Mouse (Mus musculus) gastrocnemius, postnatal 25 days (tissue): ENCODE results near the gene BC053393. TPM values are rescaled to one million over a fixed set of nuclear protein-coding genes. Genes with fewer than 3 reads are reported as not detected.

ENCODE experiments used
- total RNA-seq, 2 experiments: library from RNA; stranded (reverse); gene quantifications; 1 replicate in 1 of 2; 2 replicates in 1 of 2; pipeline ENCODE4 v1.2.3; 2021

BC053393 gene
- total RNA-seq, 2 experiments from 2014 or later, result not detected

Other genes starting within 250 kb of the BC053393 start
- under 1 TPM in 1 of 2 experiments, not detected in 1; 0.08 TPM for gene Itk, start 182.0 kb upstream of the BC053393 start, total RNA-seq
- gene Fam71b, start 175.0 kb upstream of the BC053393 start, total RNA-seq, result not detected
- gene Med7, start 134.6 kb upstream of the BC053393 start, total RNA-seq, result 10 to 100 TPM; 13.6 to 16.1 TPM
- not detected for gene Havcr2, start 116.6 kb upstream of the BC053393 start, total RNA-seq
- not detected for gene Gm12169, start 47.3 kb upstream of the BC053393 start, total RNA-seq
- gene Dppa1, start 57.7 kb downstream of the BC053393 start, total RNA-seq, result not detected
- not detected for gene Timd2, start 135.5 kb downstream of the BC053393 start, total RNA-seq
- gene Havcr1, start 163.5 kb downstream of the BC053393 start, total RNA-seq, result not detected
- 1 to 10 TPM in 1 of 2 experiments, under 1 TPM in 1; 0.61 to 1.2 TPM for gene Timd4, start 239.3 kb downstream of the BC053393 start, total RNA-seq